Mouse (Mus musculus) left cerebral cortex, adult 11 months (tissue): Measurements from ENCODE around the gene Zeb2.
"Not testable (repeated sequence)": the region's sequence is repeated elsewhere in the genome, so short reads cannot be mapped to it uniquely, and the experiment has no call there.

ENCODE experiments used
- DNase-seq: peaks from one replicate; pipeline ENCODE4 v3.0.0; 2022; ENCODE audit warnings: low spot score

The Zeb2 gene

GRCm38 (mm10) chr2:45112021-45112747 is 5.0 kb downstream of the Zeb2 start:
- no peak for DNase-seq

DNA sequence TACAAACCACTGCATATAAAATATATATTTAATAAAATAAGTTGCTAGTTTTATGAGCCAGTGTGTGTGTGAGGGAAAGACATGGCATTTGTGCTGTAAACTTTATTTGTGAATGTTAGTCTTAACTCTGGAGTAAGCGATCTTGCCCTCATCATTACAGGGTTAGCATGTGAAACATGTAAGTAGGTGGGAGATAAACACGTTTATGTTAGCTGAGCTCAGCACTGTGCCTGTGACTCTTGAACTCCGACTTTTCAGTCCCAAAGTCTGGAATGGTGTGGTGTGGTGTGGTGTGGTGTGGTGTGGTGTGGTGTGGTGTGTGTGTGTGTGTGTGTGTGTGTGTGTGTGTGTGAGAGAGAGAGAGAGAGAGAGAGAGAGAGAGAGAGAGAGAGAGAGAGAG is 5.6 kb downstream of the Zeb2 start:
- DNase-seq: not testable (repeated sequence)

- no peak for DNase-seq
Observed at GRCm38 (mm10) chr2:45110757-45111411, 6.3 kb downstream of the Zeb2 start.

GRCm38 (mm10) chr2:45109951-45110756 is 7.0 kb downstream of the Zeb2 start:
- no peak for DNase-seq

GRCm38 (mm10) chr2:45109161-45109950 is 7.8 kb downstream of the Zeb2 start:
- DNase-seq: no peak

DNA sequence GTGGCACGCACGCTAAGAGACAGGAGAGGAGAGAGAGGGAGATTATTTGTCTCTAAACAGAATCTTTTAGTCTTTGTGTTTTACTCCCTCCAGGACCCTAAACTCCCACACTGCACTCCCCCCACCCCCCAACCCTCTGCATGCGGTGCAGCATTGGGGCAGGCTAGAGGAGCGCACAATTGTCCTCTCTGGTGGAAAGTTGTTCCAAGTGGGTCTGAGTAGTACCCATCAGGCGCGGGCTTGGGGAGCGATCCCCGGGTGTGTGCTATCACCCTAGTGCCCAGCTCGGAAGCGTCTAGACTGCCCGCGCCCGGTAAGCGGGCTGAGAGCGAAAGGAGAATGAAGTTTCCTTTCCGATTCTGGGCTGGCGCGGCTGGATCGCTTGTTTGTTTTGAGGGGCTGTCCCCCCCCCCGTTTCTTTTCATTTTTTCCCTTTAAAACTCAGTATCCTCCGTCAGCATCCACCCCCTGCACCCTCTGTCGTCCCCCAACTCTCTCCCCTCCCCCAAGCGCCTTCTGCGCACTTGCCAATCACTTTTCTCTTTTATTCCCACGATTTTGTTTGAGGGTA is 8.6 kb downstream of the Zeb2 start:
- DNase-seq: no peak

- no peak for DNase-seq
Observed at GRCm38 (mm10) chr2:45107555-45107954, 9.6 kb downstream of the Zeb2 start.

GRCm38 (mm10) chr2:45105922-45106851 is 11.0 kb downstream of the Zeb2 start:
- no peak for DNase-seq

DNA sequence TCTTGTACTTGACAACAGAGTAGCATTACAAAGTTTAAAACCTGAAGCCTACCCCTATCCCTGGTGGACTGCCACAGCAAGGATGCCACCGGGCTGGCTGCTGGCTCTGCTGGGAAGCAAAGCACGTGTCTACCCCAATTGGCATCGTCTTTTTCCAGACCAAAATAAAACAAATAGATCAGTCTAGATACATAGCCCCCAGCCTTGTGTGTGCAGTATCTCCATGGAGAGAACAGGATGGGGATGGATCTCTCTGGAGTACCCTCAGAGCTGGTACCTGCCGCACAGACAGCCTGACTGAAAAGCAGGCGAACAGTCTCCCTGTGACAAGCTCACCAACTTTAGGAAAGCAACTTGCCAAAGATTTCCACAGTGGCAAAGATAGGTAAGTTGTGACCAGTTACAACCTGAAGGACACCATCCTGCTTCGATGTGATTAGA is 11.9 kb downstream of the Zeb2 start:
- no peak for DNase-seq

DNA sequence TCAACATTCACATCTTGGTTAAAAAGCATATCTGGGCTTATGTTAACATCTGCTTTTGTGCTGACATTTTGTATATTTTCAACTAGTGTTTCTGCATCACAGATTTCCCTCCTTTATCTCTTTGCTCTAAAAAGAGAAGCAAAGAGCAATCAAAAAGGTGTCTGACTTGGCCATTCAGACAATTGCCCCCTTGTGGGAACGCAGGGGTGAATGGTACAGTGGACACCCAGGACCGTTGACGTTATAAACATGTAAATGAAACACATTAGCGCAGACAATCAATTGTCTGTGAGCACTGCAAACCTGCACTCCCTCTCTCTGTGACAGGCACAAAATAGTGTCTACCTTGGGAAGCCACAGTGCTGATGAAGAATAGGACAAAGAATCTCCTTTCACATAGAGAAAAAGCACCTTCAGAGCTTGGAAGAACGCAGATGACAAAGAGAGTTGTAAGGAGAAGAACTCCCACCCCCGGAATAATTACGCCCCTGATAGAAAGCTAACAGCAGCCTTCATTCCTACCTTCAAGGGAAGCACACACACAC is 12.6 kb downstream of the Zeb2 start:
- DNase-seq: no peak

DNA sequence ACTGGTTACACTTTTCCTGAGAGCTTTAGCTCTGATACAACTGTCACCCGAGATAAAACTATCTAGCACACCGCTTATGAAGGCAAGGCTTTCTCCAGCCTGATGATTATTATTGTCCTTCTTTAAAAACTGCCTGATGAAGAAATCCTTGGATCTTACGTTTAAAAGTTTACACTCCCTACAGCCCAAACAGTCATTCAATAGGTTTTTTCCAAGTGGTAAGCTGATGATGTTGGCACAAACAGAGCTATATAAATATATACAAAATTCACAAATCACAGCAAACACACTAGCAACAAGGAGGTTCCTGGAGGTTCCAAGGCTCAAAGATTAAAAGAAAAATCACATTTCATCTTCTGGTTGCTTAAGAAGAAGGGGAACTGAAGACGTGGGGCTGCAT is 13.1 kb downstream of the Zeb2 start:
- no peak for DNase-seq

DNA sequence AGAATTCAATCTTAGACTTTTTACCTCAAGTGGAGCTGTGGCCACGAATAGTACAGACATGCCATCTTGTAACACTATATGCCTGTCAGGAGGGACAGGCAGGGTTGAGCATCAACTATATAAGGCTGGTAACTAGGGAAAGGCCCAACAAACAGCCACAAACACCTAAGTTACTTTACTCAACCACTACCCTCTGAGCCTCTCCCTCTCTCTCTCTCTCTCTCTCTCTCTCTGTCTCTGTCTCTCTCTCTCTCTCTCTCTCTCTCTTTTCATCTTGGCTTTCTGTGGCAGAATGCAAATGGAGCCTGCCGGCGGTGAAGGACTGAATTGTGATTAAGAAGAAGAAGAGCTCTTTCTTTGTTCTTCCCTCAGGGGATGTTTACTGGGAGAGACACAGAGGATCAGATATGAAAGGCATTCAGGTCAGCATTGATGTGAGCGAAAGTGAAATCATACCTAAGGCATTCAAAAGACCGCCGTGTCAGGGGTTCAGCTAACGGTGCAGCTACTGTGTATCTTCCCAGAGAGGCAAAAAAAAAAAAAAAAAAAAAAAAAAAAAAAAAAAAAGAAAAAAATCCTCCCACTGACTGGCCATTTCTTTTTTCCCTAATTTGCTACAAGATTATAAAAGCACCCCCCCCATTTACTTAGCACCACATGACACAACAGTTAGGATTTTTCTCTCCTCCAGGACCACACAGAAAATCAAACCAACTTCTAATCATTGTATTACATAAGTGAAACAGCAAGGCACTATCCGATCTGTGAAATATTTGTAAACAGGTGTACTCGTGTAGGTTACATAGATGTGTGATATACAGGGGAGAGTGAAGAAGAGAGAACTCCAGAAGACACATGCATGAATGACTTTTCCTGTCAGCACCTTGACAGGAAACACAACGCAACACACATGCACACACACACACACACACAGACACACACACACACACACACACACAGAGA is 13.9 kb downstream of the Zeb2 start:
- no peak for DNase-seq

GRCm38 (mm10) chr2:45102191-45102638 is 15.0 kb downstream of the Zeb2 start:
- DNase-seq: no peak

- no peak for DNase-seq
Observed at GRCm38 (mm10) chr2:45101586-45101985, 15.6 kb downstream of the Zeb2 start.

DNA sequence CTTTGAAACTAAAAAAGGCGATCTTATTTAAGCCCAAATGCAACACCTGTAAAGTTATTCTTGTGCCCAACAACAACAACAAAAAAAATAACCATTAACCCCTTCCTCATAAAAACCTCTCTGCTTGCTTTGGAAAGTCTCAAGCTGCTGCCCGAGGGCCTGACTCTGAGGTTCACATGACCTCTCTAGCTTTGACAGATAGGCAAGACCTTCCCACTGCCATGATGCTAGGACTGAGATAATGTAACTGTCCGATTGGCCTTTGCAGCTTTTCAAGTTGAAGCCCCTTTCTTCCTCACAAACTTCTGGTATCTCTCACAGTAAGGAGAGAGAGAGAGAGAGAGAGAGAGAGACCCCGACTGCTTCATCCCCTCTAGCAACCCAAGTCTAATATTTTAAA is 16.2 kb downstream of the Zeb2 start:
- no peak for DNase-seq

DNA sequence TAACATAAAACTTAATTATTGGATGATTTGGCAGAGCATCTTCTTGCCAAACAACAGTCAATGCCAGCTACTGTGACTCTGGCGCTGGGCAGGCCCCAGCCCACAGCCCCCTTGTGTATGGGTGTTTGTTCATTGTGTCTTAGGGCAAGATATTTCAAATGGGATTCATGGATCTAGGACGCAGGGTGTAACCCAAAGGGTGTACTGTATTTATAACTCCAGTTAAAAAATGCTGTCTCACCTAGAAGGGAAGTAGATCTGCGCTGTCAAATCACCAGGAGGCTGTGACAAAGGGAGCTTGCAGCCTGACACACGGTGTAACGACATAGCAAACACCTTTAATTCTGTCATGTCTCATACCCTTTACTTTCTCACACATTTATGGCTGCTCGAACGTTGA is 16.6 kb downstream of the Zeb2 start:
- no peak for DNase-seq

- DNase-seq: no peak
Observed at GRCm38 (mm10) chr2:45100017-45100416, 17.2 kb downstream of the Zeb2 start.

DNA sequence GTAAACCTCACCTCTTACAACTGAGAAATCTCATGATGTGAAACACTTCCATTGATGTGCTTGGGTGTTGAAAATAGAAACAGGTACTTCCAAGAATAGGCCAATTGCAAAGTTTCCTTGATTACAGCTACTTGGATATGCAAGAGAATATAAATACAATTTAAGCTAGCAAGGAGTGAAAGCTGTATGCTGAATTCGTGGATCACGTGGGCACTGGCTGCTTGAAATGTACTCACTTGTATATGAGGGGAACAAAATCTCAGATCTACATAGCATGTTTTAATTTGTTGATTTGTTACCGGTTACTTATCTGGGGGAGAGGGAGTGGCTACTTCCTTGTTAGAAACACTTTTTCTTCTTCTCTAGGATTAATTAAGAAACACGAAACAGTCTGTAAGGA is 18.1 kb downstream of the Zeb2 start:
- DNase-seq: no peak

DNA sequence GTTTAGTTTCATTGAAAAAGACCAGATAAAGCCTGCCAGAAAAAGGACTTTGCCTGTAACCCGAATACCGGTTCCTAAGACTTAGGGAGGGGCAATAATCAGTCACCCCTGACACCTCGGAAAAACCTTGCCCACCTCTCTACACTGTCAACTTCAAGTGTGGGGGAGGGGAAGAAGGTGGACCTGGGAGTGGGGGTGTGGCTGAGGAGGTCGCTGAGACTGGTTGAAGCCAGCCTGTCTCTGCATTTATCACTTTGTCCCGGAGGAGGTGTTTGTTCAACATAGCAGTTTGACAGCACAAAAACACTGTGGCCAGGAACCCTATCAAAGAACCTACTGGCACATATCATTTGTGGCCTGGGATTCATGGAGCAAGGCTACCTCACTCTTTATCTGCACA is 19.2 kb downstream of the Zeb2 start:
- no peak for DNase-seq
